Mouse (Mus musculus) liver, embryonic 14.5 days (tissue): ENCODE measurements around the gene Camk2d. TPM values are rescaled to one million over a fixed set of nuclear protein-coding genes. Genes with fewer than 3 reads are reported as not detected.

Experiments used
- ATAC-seq: fragments of 200-750 bp; cut with Nextera tagmentation; 2 replicates; pipeline ENCODE4 v1.8.0; 2017; ENCODE audit warnings: moderate number of reproducible peaks, mild to moderate bottlenecking, moderate library complexity; ENCODE audit not compliant: insufficient read depth
- DNase-seq, 3 experiments: peaks; one replicate each; pipeline ENCODE4 v3.0.0-alpha.2; 2012 to 2013; ENCODE audit warnings: low read depth in 3 of 3, low spot score in 3 of 3
- H3K27ac ChIP-seq: fragments of 300-500 bp; sonication (generic); 2 replicates; pipeline ENCODE4 v1.5.1; 2014; ENCODE audit warnings: moderate library complexity, mild to moderate bottlenecking, control low read depth, inconsistent platforms
- H3K27me3 ChIP-seq: fragments of 300-500 bp; sonication (generic); 2 replicates; pipeline ENCODE4 v1.6.1; 2014; ENCODE audit warnings: mild to moderate bottlenecking, low read length, moderate library complexity; ENCODE audit not compliant: control insufficient read depth, insufficient read depth
- H3K36me3 ChIP-seq: fragments of 300-500 bp; sonication (generic); replicated peaks from 2 replicates; pipeline ENCODE4 v1.6.1; 2014; ENCODE audit warnings: low read depth; ENCODE audit not compliant: control insufficient read depth, insufficient read depth
- H3K4me1 ChIP-seq, 2 experiments: fragments of 200-500 bp in 1 of 2; fragments of 300-500 bp in 1 of 2; sonication (generic) in 1 of 2; replicated peaks; 2 replicates each; pipeline ENCODE4 v1.6.1; 2012 to 2014; ENCODE audit warnings: antibody characterized with exemption in 1 of 2, inconsistent platforms in 1 of 2, low read length in 1 of 2; ENCODE audit not compliant: control insufficient read depth in 2 of 2, insufficient read depth in 2 of 2
- H3K4me2 ChIP-seq: fragments of 300-500 bp; sonication (generic); 2 replicates; pipeline ENCODE4 v1.6.1; 2014; ENCODE audit warnings: low read depth, mild to moderate bottlenecking, control low read depth, moderate library complexity
- H3K4me3 ChIP-seq, 2 experiments: fragments of 200-500 bp in 1 of 2; fragments of 300-500 bp in 1 of 2; sonication (generic) in 1 of 2; 2 replicates each; pipeline ENCODE4 v1.5.1; 2012 to 2014; ENCODE audit warnings: low read depth in 2 of 2, low read length in 2 of 2, mild to moderate bottlenecking in 2 of 2, control low read depth in 1 of 2, inconsistent platforms in 1 of 2, moderate library complexity in 1 of 2; ENCODE audit not compliant: insufficient read depth in 1 of 2
- H3K9ac ChIP-seq: fragments of 300-500 bp; sonication (generic); replicated peaks from 2 replicates; pipeline ENCODE4 v1.6.1; 2014; ENCODE audit warnings: mild to moderate bottlenecking, control low read depth, moderate library complexity
- H3K9me3 ChIP-seq: fragments of 300-500 bp; sonication (generic); 2 replicates; pipeline ENCODE4 v1.6.1; 2016; ENCODE audit warnings: low read length, mixed read lengths; ENCODE audit not compliant: control insufficient read depth
- CTCF ChIP-seq: IDR thresholded peaks from 2 replicates; pipeline ENCODE4 v1.5.1; 2016; ENCODE audit warnings: antibody characterized with exemption, low read depth, control low read depth
- EP300 ChIP-seq: IDR thresholded peaks from 2 replicates; pipeline ENCODE4 v1.6.1; 2016; ENCODE audit warnings: antibody characterized with exemption, low read depth
- WGBS: fragments of 180-500 bp; shearing (Covaris S2); extraction: QIAGEN DNeasy Blood & Tissue Kit; methylation state at CpG from one replicate; pipeline ENCODE4 v1.1.7; 2014; ENCODE audit not compliant: insufficient replicate concordance; 5-methylcytosine and 5-hydroxymethylcytosine counted together
- polyA plus RNA-seq, 2 experiments: library from polyadenylated mRNA; depleted of rRNA in 1 of 2; stranded (reverse) in 1 of 2; unstranded in 1 of 2; fragments of >200 nt; fragmentation: Nextera tagmentation in 1 of 2; extraction: Ambion mirVana in 1 of 2; gene quantifications; 2 replicates each; pipeline versions ENCODE4 v1.2.1 to v1.2.3; 2012 to 2014

Camk2d gene
- polyA plus RNA-seq, 2 experiments: 2.2 to 3.7 TPM

GRCm38 (mm10) chr3:126667019-126667418 is 70.9 kb downstream of the Camk2d start:
- peaks cover 0 to 2% of the 10 kb centered on the region in 2 experiments; a peak in 1 of 4 replicates for H3K4me1 ChIP-seq
- no peak overlapping the region for H3K4me2 ChIP-seq
- ATAC-seq (no peak), DNase-seq (no peak)
- no peak overlapping the region for H3K27ac ChIP-seq
- no peak for TF ChIP-seq CTCF
- TF ChIP-seq EP300: no peak
- H3K36me3 ChIP-seq: no peaks in the 10 kb centered on the region
- H3K9ac ChIP-seq: no peak overlapping the region
- WGBS: 86% methylated on average over 11 of the region's 11 CpGs
- H3K4me3 ChIP-seq: no peak overlapping the region
- no peaks in the 10 kb centered on the region for H3K27me3 ChIP-seq
- H3K9me3 ChIP-seq: no peaks in the 10 kb centered on the region

- Histone ChIP-seq H3K27ac (no peak overlapping the region), H3K9ac (no peak overlapping the region), H3K9me3 (no peaks in the 10 kb centered on the region), H3K27me3 (no peaks in the 10 kb centered on the region), H3K4me3 (no peak overlapping the region), H3K36me3 (no peaks in the 10 kb centered on the region), H3K4me2 (no peak overlapping the region), H3K4me1 (peaks cover 0 to 2% of the 10 kb centered on the region in 2 experiments; a peak in 1 of 4 replicates)
- no peak for ATAC-seq
- no peak for TF ChIP-seq CTCF
- no peak for TF ChIP-seq EP300
- DNase-seq: no peak
- 75% methylated on average over 7 of the region's 7 CpGs for WGBS
Observed at GRCm38 (mm10) chr3:126667451-126667850, 71.3 kb downstream of the Camk2d start.

GRCm38 (mm10) chr3:126668123-126668522 is 72.0 kb downstream of the Camk2d start:
- Histone ChIP-seq H3K36me3 (no peaks in the 10 kb centered on the region), H3K4me3 (no peak overlapping the region), H3K9ac (no peak overlapping the region), H3K4me2 (no peak overlapping the region), H3K27ac (no peak overlapping the region), H3K4me1 (peaks cover 0 to 2% of the 10 kb centered on the region in 2 experiments; a peak in 1 of 4 replicates), H3K9me3 (no peaks in the 10 kb centered on the region), H3K27me3 (no peaks in the 10 kb centered on the region)
- ATAC-seq (no peak), DNase-seq (no peak)
- WGBS: 64% methylated on average over 3 of the region's 3 CpGs
- TF ChIP-seq EP300 (no peak), CTCF (no peak)

- 62% methylated on average over 10 of the region's 10 CpGs for WGBS
- H3K27me3 ChIP-seq: no peaks in the 10 kb centered on the region
- H3K4me3 ChIP-seq: no peak overlapping the region
- no peak for ATAC-seq
- no peak overlapping the region for H3K4me2 ChIP-seq
- no peaks in the 10 kb centered on the region for H3K36me3 ChIP-seq
- no peaks in the 10 kb centered on the region for H3K9me3 ChIP-seq
- DNase-seq: no peak
- no peak overlapping the region for H3K27ac ChIP-seq
- TF ChIP-seq CTCF (no peak), EP300 (no peak)
- H3K4me1 ChIP-seq: peaks cover 0 to 2% of the 10 kb centered on the region in 2 experiments; a peak in 1 of 4 replicates
- H3K9ac ChIP-seq: no peak overlapping the region
Observed at GRCm38 (mm10) chr3:126668692-126669091, 72.6 kb downstream of the Camk2d start.

GRCm38 (mm10) chr3:126670413-126670812 is 74.3 kb downstream of the Camk2d start:
- ATAC-seq (no peak), DNase-seq (no peak)
- H3K4me3 ChIP-seq: no peak overlapping the region
- no peaks in the 10 kb centered on the region for H3K36me3 ChIP-seq
- H3K4me1 ChIP-seq: peaks cover 0 to 2% of the 10 kb centered on the region in 2 experiments; a peak in 1 of 4 replicates
- no peaks in the 10 kb centered on the region for H3K27me3 ChIP-seq
- no peak overlapping the region for H3K4me2 ChIP-seq
- no peak overlapping the region for H3K27ac ChIP-seq
- WGBS: 60% methylated on average over 3 of the region's 3 CpGs
- TF ChIP-seq EP300 (no peak), CTCF (no peak)
- no peaks in the 10 kb centered on the region for H3K9me3 ChIP-seq
- H3K9ac ChIP-seq: no peak overlapping the region
